Comparison of ENCODE assay signal across 13 mouse cellular contexts in the genomic region with DNA sequence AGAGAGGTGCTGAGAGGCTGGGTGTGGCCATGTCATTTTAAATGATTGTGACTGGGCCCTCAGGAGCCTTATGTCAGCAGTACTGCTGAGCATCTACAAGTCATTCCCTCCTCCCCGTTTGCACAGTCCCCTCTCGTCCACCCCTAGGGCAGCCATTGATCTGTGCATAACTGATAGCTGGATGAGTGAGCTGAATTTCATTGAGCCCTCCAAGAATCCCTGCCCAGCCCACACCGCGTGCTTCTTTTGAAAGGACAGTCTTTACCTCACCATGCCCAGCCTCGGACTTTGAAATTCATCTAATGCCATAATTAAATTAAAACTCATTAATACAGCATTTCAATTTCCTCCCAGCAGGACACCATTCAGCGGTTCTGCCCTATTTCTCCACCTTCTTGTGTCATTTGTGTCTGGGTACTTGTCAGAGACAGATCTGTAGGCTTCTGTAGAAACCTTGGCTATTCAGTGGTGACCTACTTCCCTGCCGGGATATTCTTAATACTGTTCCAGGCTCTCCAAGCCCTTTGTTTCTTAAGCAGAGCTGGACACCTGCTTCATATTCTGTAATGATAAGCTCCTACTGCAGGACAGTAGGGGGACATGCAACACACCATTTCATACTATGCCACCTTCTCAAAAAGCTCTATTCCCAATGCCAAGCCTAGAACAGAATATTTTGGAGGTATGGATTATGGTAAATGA.
A peak's percentile ranks its signal among the peaks of the same experiment; 100 is the strongest.
DNase-seq lines count a peak whose midpoint lies in the region; ATAC-seq and TF ChIP-seq lines count a peak whose summit lies in the region.
"Had no signal": no experiment of that assay in that cellular context is flagged by ENCODE, and none has a peak within 500 bp of the region (broad histone marks: within the 10 kb centered on the region; RNA-seq: fewer than 3 reads in every experiment).

No protein-coding gene starts in this region.

- 6% methylated on average over 7 of the region's 7 CpGs for WGBS in forebrain, embryonic 16.5 days
- WGBS in midbrain, embryonic 14.5 days, result 15% methylated on average over 7 of the region's 7 CpGs

- peaks cover 11% of the 10 kb centered on the region for H3K4me1 ChIP-seq in forebrain, embryonic 16.5 days (replicated peaks; ENCODE audit: control insufficient read depth, insufficient read depth, low read length)
- peaks cover 8% of the 10 kb centered on the region for H3K4me1 ChIP-seq in midbrain, embryonic 14.5 days (ENCODE audit: control insufficient read depth, insufficient read depth, low read length)
- H3K4me1 ChIP-seq: heart, embryonic 12.5 days; kidney, embryonic 15.5 days; limb, embryonic 10.5 days had no signal

- no peak for TF ChIP-seq POLR2A in brain, embryonic 14.5 days (IDR thresholded peaks at IDR 0.05; ENCODE audit: borderline replicate concordance, extremely low read depth, insufficient read depth, insufficient read length, poor library complexity, severe bottlenecking)

- H3K4me3 ChIP-seq in forebrain, embryonic 16.5 days (replicated peaks; ENCODE audit: low read length), result no peak overlapping the region
- H3K4me3 ChIP-seq in midbrain, embryonic 14.5 days (replicated peaks; ENCODE audit: low read depth, low read length), result no peak overlapping the region
- H3K4me3 ChIP-seq: heart, embryonic 12.5 days; kidney, embryonic 15.5 days; limb, embryonic 10.5 days had no signal

- H3K4me2 ChIP-seq in forebrain, embryonic 16.5 days (ENCODE audit: low read length), result no peak overlapping the region
- H3K4me2 ChIP-seq in midbrain, embryonic 14.5 days (ENCODE audit: low read length), result no peak overlapping the region
- H3K4me2 ChIP-seq: heart, embryonic 12.5 days; kidney, embryonic 15.5 days had no signal

- no peaks in the 10 kb centered on the region for H3K9me3 ChIP-seq in forebrain, embryonic 16.5 days (ENCODE audit: control insufficient read depth, low read length)
- H3K9me3 ChIP-seq in midbrain, embryonic 14.5 days (ENCODE audit: control insufficient read depth, low read length), result no peaks in the 10 kb centered on the region
- H3K9me3 ChIP-seq: heart, embryonic 12.5 days; kidney, embryonic 15.5 days; limb, embryonic 10.5 days had no signal

- no peaks in the 10 kb centered on the region for H3K36me3 ChIP-seq in forebrain, embryonic 16.5 days (ENCODE audit: control insufficient read depth, insufficient read depth)
- no peaks in the 10 kb centered on the region for H3K36me3 ChIP-seq in midbrain, embryonic 14.5 days (ENCODE audit: control insufficient read depth, insufficient read depth, low read length)
- H3K36me3 ChIP-seq: heart, embryonic 12.5 days; kidney, embryonic 15.5 days; limb, embryonic 10.5 days had no signal

- peak; percentile 30; the same call in 1 of the 2 replicates for ATAC-seq in forebrain, embryonic 16.5 days
- peak; percentile 55; the same call in 1 of the 2 replicates for ATAC-seq in midbrain, embryonic 14.5 days (ENCODE audit: low FRiP score, low TSS enrichment)
- ATAC-seq in granulocyte monocyte progenitor cell, adult 5-6 weeks (replicated peaks; ENCODE audit: poor library complexity, severe bottlenecking), result no peak

- no peak for TF ChIP-seq CTCF in brain, embryonic 14.5 days (IDR thresholded peaks at IDR 0.05; ENCODE audit: borderline replicate concordance, extremely low read depth, insufficient read depth, insufficient read length)

- no peaks in the 10 kb centered on the region for H3K27me3 ChIP-seq in forebrain, embryonic 16.5 days (replicated peaks; ENCODE audit: control insufficient read depth, insufficient read depth, low read length)
- no peaks in the 10 kb centered on the region for H3K27me3 ChIP-seq in midbrain, embryonic 14.5 days (ENCODE audit: control insufficient read depth, insufficient read depth, low read length)
- H3K27me3 ChIP-seq: heart, embryonic 12.5 days; kidney, embryonic 15.5 days had no signal

- H3K27ac ChIP-seq in forebrain, embryonic 16.5 days (ENCODE audit: low read length), result no peak overlapping the region
- no peak overlapping the region for H3K27ac ChIP-seq in midbrain, embryonic 14.5 days (replicated peaks; ENCODE audit: low read depth, low read length)
- H3K27ac ChIP-seq: kidney, embryonic 15.5 days; limb, embryonic 10.5 days had no signal

- no peak overlapping the region for H3K9ac ChIP-seq in forebrain, embryonic 16.5 days (replicated peaks; ENCODE audit: low read depth, low read length)
- H3K9ac ChIP-seq in midbrain, embryonic 14.5 days (replicated peaks; ENCODE audit: low read length), result no peak overlapping the region
- H3K9ac ChIP-seq: heart, embryonic 12.5 days; kidney, embryonic 15.5 days had no signal

- peak; percentile 18 for DNase-seq in embryo, embryonic 10 days (ENCODE audit: low spot score)
- DNase-seq in embryo, embryonic 11 days, result no peak
- DNase-seq in brain, embryonic 14.5 days (ENCODE audit: low read depth), result peak; percentile 45
- no peak for DNase-seq in midbrain, embryonic 14.5 days
- DNase-seq in liver, result no peak
- DNase-seq in lung, postnatal 4 days, result no peak
- DNase-seq: adrenal gland, postnatal 14 days; thymus, postnatal 14 days had no signal

Comparison
In these comparisons a context has a peak if more than half of its experiments do, and no peak if none do; other contexts are left out.
1. DNase-seq: peak in embryo, embryonic 10 days (single experiment) and brain, embryonic 14.5 days (single experiment); none in embryo, embryonic 11 days (single experiment), midbrain, embryonic 14.5 days (single experiment), liver (single experiment) and lung, postnatal 4 days (0 of 2).